Mouse (Mus musculus): Measurements from ENCODE around the gene Lif. TPM values are rescaled to one million over a fixed set of nuclear protein-coding genes. Genes with fewer than 3 reads are reported as not detected.

Lif gene
- polyA plus RNA-seq, 2 experiments from 2014 or later, result 1.8 to 2.7 TPM

GRCm38 (mm10) chr11:4299191-4299590, 41.8 kb downstream of the Lif start:
- ATAC-seq, result no peak

DNA sequence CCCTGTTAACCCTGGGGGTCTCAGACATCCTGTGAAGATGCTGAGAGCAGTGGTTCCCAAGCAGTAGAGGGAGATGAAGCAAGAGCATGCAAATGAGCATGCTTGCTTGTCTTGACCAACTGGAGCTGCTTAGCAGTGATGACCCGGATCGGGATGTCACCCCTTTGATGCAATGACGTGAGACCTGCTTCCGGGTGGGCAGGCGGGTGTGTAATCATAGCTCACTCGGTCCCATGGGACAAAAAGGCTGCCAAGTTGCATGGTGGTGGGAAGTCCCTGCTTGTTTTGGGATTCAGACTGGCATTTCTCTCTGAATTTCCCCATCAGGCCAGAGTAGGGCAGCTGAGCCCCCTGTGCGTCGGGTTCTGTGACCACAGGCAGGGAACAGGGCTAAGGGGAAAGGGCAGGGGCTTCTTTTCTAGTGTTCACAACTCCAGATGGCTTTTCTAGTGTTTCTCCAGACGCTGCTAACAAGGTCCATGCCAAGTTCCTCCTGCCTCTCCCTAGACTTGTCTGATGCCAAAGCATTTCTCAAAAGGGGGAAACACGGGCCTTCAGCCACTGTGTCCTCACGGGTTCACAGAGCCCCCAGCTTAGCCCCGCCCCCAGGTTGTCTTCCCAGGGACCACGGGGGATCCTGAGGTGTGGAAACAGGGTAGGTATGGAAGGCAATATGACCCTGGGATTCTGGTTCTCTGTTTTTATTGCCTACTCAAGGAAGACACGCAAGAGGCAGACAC, 42.5 kb downstream of the Lif start:
- no peak for ATAC-seq

DNA sequence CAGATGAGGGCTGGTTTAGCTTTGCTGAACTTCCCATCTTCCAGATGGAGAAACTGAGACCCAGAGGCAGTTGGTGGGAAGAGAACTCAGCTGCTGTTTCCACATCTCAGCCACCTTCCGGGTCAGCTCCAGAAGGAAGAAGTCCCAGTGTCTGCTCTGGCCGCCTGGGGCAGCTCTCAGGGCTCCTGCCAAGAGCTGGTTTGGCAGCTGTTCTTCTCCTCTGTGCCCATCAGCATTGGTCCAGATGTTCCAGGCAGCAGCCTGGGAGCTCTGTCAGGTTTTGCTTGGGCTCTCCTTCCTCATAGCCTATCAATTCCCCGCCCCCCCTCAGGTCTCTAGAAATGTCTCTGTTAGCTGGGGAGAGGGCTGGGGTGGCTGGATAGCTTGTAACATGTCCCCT, 43.3 kb downstream of the Lif start:
- no peak for ATAC-seq

GRCm38 (mm10) chr11:4302363-4302913, 45.1 kb downstream of the Lif start:
- ATAC-seq, result no peak

- no peak for ATAC-seq
Observed at GRCm38 (mm10) chr11:4303033-4303432, 45.7 kb downstream of the Lif start.

DNA sequence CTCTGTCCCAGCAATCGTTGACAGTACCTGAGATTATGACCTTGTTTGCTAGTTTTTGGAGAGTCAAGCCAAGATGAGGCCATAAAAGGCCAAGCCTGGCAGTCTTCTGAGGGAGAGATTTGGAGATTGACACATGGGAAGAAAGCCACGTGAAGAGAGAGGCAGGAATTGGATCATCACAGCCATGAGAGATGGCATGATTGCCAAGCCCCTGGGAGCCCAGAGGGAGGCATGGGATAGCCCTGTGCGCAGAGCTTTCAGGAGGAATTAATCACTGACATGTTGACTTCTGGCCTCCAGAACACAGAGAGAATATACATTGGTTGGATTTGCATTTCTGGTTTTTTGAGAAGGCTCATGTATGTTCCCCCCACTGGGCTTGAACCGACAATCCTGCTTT, 46.8 kb downstream of the Lif start:
- no peak for ATAC-seq

- no peak for ATAC-seq
Observed at GRCm38 (mm10) chr11:4305090-4305489, 47.7 kb downstream of the Lif start.

DNA sequence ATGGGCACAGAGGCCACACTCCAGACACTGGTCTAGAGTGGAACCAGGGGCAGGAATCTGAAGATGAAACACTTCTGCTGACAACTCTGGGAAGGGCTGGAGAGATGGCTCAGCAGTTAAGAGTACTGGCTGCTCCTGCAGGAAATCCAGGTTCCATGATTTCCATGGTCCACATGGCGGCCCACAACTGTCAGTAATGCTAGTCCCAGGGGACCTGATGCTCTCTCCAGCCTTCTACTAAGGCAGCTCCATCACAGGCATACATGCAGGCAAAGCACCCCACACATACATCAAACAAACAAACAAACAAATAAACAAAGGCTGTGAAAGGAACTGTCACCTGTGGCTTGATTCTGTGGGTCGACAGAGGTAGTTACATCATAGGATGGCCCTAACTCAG, 48.7 kb downstream of the Lif start:
- no peak for ATAC-seq

- ATAC-seq, result peak; percentile 69
Observed at GRCm38 (mm10) chr11:4308060-4308513, 50.7 kb downstream of the Lif start.

DNA sequence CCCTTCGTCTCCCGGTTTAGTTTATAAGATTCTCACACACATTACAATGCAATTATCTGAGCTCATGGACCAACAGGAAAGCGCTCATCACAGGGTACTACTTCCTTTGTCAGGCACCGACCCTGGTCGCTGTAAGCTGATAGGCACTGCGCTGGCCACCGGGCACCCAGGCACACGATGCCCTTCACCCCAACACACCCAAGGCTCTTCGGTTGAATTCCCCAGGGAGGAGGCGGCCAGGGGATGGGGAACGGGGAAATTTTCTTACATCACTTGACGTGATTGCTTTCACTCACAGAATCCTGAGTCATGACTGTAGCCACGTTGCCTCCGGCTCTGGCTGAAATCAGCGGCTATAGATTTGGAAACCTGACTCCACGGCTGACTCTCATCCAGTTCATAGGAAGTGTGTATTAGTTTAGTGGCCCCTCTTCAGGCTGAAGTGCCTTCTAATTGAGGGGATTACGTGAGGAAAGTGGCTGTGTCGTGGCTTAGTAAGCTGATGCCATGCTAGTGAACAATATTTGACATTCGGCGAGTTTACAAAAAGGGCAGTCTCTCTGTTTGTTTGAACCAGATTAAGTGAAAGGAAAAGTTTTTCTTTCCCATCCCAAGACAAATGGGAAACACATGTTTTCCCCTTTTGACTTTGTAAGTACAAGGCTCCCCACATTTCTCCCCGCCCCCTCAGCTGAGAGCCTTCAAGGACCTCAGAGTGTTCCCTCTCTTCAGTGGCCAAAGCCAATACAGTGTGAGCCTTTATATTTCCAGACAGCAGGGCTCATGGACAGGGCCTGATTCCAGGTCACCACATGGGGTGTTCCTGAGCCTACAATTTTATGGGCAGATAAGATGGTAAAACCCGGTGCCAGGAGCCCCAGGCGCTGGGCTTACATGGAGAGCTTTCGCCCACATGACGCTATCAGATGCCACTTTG, 51.4 kb downstream of the Lif start:
- ATAC-seq, result no peak

DNA sequence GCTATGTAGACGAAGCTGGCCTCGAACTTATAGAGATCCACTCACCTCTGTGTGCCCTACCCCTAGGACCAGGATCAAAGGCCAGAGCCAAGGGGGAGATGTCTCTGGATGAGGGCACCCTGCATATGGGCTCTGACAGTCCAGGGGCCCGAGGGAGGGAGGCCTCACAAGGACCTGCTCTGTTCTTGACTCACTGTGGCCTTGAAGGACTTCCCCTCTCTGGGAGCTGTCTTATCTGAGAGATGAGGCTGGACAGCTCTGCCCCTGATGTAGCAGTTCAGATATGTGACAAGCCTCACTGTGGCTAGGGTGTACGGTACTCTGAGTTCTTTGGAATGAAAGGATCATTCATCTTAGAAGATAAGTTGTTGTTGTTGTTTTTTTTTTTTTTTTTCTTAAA, 52.3 kb downstream of the Lif start:
- no peak for ATAC-seq

DNA sequence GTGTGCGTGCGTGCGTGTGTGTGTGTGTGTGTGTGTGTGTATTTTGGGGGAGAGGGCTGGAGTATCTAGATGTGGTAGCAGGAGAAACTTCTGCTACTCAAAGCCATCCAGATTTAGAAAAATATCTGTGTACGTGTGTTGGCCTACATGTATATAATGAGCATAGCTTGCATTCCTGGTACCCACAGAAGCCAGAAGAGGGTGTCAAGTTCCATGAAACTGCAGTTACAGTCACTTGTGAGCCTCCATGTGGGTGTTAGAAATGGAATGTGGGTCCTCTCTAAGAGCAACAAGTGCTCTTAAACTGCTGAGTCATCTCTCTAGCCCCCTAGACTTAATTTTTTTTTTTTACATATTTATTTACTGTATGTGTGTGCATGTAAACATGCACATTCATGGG, 53.0 kb downstream of the Lif start:
- ATAC-seq, result no peak

GRCm38 (mm10) chr11:4312180-4312579, 54.8 kb downstream of the Lif start:
- ATAC-seq, result no peak

GRCm38 (mm10) chr11:4317287-4317686, 59.9 kb downstream of the Lif start:
- no peak for ATAC-seq

DNA sequence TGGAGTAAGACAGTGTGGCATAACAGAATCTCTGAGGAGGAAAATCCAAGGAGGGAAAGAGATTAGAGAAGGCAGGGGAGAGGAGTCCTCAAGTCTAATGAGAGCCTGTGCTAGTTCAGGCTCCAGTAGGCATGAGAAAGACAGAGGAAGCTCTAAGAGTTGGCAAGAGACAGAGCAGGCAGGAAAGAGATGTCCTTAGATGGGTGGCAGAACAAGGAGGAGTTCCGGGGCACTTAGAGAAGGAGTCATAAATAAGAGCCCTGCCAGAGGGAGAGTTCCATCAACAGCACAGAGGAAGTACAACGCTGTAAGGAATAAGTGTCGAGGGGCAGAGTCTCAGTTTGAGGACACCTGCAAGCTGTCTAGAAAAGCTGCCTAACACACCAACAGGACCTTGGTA, 60.7 kb downstream of the Lif start:
- ATAC-seq, result peak; percentile 79

DNA sequence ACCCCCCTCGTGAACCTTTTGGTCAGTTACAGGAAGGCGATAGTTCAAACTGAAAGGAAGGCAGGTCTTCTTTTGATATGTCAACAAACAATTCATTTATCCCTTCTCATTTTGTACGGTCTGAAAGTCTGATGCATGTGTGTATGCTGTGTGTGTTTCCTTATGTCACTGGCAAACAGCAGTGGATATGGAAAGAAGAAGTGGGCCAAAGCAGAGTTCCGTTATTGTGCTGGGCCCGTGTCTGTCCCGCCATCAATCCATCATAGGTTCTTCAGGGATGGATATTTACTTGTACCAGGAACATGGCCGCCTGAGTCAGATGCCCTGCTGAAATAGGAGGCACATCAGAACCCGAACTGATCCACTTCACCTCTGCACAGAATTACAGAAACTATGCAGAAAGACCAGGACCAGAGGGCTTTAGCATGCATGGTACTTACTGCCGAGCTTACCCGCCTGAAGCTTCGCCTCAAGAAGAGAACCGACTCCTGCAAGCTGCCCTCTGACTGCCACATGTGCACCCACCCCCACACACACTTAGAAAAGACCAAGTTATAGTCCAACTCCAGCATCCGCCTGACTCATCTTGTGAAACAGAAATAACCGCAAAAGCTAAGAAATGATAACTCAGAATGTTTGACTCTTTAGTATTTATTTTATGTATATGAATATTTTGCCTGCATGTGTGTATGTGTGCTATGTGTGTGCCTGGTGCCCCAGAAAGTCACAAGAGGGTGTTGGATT, 62.0 kb downstream of the Lif start:
- ATAC-seq, result peak; percentile 83

DNA sequence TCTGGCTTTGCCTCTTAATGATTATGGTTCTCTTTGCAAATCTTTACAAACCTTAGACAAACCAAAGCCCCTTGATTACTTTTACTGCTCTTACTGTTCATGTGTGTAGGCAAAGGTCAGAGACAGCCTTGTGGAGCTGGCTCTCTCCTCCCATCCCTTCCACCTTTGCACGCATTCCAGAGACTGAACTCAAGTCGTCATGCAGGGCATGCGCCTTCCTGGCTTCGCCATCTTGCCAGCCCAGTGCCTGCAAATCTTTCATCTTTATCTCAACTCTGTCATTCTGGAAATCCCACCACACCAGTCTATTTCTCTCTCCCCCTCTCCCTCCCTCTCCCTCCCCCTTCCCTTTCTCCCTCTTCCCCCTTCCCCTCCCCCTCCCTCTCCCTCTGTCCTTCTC, 63.5 kb downstream of the Lif start:
- ATAC-seq, result no peak

Other genes starting within 250 kb of the Lif start
- not detected for gene Sec14l4, start 226.1 kb upstream of the Lif start, polyA plus RNA-seq (2017; shearing (Covaris generic))
- gene Sec14l3, start 192.7 kb upstream of the Lif start, polyA plus RNA-seq (2017; shearing (Covaris generic)), result not detected
- 1 to 10 TPM; 1.2 to 1.8 TPM for gene Mtfp1, start 162.1 kb upstream of the Lif start, polyA plus RNA-seq (2017; shearing (Covaris generic))
- 1 to 10 TPM in 1 of 2 experiments, under 1 TPM in 1; 0.71 to 3.8 TPM for gene Sec14l2, start 134.1 kb upstream of the Lif start, polyA plus RNA-seq (2017; shearing (Covaris generic))
- 10 to 100 TPM in 1 of 2 experiments, 1 to 10 TPM in 1; 7.3 to 11.2 TPM for gene Rnf215, start 122.4 kb upstream of the Lif start, polyA plus RNA-seq (2017; shearing (Covaris generic))
- gene Ccdc157, start 97.3 kb upstream of the Lif start, polyA plus RNA-seq (2017; shearing (Covaris generic)), result 1 to 10 TPM; 2.7 to 3.0 TPM
- gene Sf3a1, start 97.2 kb upstream of the Lif start, polyA plus RNA-seq (2017; shearing (Covaris generic)), result 10 to 100 TPM; 57.5 to 68.2 TPM
- 10 to 100 TPM; 23.0 to 30.6 TPM for gene Tbc1d10a, start 70.8 kb upstream of the Lif start, polyA plus RNA-seq (2017; shearing (Covaris generic))
- 10 to 100 TPM; 32.3 to 51.9 TPM for gene Castor1, start 39.3 kb upstream of the Lif start, polyA plus RNA-seq (2017; shearing (Covaris generic))
- gene Osm, start 21.1 kb upstream of the Lif start, polyA plus RNA-seq (2017; shearing (Covaris generic)), result 10 to 100 TPM; 18.6 to 22.8 TPM
- gene Hormad2, start 183.5 kb downstream of the Lif start, polyA plus RNA-seq (2017; shearing (Covaris generic)), result under 1 TPM; 0.42 to 0.98 TPM

All from CD4-positive, CD25-positive, alpha-beta regulatory T cell, adult 4 months (primary cell).